In genomic region chr16:44999537-44999936, GRCm38 (mm10) we compare ENCODE assay signal across 40 mouse cellular contexts. TPM values are rescaled to one million over a fixed set of nuclear protein-coding genes. Genes with fewer than 3 reads are reported as not detected.
DNase-seq lines count a peak whose midpoint lies in the region; ATAC-seq and TF ChIP-seq lines count a peak whose summit lies in the region.
"Had no signal": no experiment of that assay in that cellular context is flagged by ENCODE, and none has a peak within 500 bp of the region (broad histone marks: within the 10 kb centered on the region; RNA-seq: fewer than 3 reads in every experiment).

No protein-coding gene starts in this region.

- no peaks in the 10 kb centered on the region for H3K36me3 ChIP-seq in spleen, adult 2 months (ENCODE audit: control insufficient read depth, insufficient read depth, low read length)
- no peaks in the 10 kb centered on the region; a peak in 1 of 4 replicates for H3K36me3 ChIP-seq in MEL (ENCODE audit: control insufficient read depth in 1 of 2, insufficient read depth in 2 of 2, low read length in 2 of 2)
- H3K36me3 ChIP-seq in hindbrain, embryonic 11.5 days (ENCODE audit: control insufficient read depth, insufficient read depth, low read length), result no peaks in the 10 kb centered on the region
- H3K36me3 ChIP-seq: heart, embryonic 13.5 days; midbrain, embryonic 15.5 days; neural tube, embryonic 12.5 days had no signal

- no peak overlapping the region for H3K4me3 ChIP-seq in spleen, adult 2 months (ENCODE audit: extremely low read depth, insufficient read depth, insufficient read length)
- H3K4me3 ChIP-seq in MEL (ENCODE audit: control insufficient read depth in 1 of 2, insufficient read depth in 1 of 2, low read depth in 2 of 2, low read length in 2 of 2), result peak overlapping the region in 1 of 2 experiments; percentile 21; a peak in 1 of 4 replicates
- no peak overlapping the region for H3K4me3 ChIP-seq in hindbrain, embryonic 11.5 days (ENCODE audit: low read depth, low read length)
- H3K4me3 ChIP-seq: forebrain, embryonic 13.5 days; heart, embryonic 13.5 days; midbrain, embryonic 15.5 days; neural tube, embryonic 12.5 days had no signal

- no peak for TF ChIP-seq POLR2A in spleen, adult 2 months (IDR thresholded peaks at IDR 0.05; ENCODE audit: low read depth, low read length)
- TF ChIP-seq POLR2A in MEL (IDR thresholded peaks at IDR 0.05; ENCODE audit: control insufficient read depth in 1 of 2, insufficient read depth in 1 of 2, low read depth in 1 of 2, low read length in 2 of 2, poor library complexity in 1 of 2), result no peak

- no peak for TF ChIP-seq EP300 in MEL (IDR thresholded peaks at IDR 0.05; ENCODE audit: low read depth in 1 of 2, low read length in 2 of 2)

- no peak overlapping the region for H3K9ac ChIP-seq in MEL (ENCODE audit: control insufficient read depth, low read depth, low read length, poor library complexity, severe bottlenecking)
- H3K9ac ChIP-seq in hindbrain, embryonic 11.5 days (ENCODE audit: low read depth, low read length), result no peak overlapping the region
- H3K9ac ChIP-seq: forebrain, embryonic 13.5 days; heart, embryonic 13.5 days; liver, embryonic 14.5 days; midbrain, embryonic 15.5 days; neural tube, embryonic 12.5 days had no signal

- no peaks in the 10 kb centered on the region for H3K27me3 ChIP-seq in spleen, adult 2 months (ENCODE audit: control insufficient read depth, insufficient read depth, low read length)
- H3K27me3 ChIP-seq in MEL (ENCODE audit: control insufficient read depth in 1 of 2, insufficient read depth in 2 of 2, low read length in 2 of 2), result no peaks in the 10 kb centered on the region
- H3K27me3 ChIP-seq in hindbrain, embryonic 11.5 days (ENCODE audit: control insufficient read depth, insufficient read depth, low read length), result no peaks in the 10 kb centered on the region
- H3K27me3 ChIP-seq: forebrain, embryonic 13.5 days; heart, embryonic 13.5 days; midbrain, embryonic 15.5 days; neural tube, embryonic 12.5 days had no signal

- no peak for ATAC-seq in hindbrain, embryonic 11.5 days (ENCODE audit: low FRiP score)
- ATAC-seq: forebrain, embryonic 13.5 days; hindbrain, embryonic 16.5 days; intestine, embryonic 16.5 days; midbrain, embryonic 15.5 days had no signal

- peak overlapping the region; percentile 60 for H3K27ac ChIP-seq in spleen, adult 2 months (ENCODE audit: insufficient read depth, low read length)
- H3K27ac ChIP-seq in MEL (ENCODE audit: control insufficient read depth, low read depth, low read length), result no peak overlapping the region
- no peak overlapping the region for H3K27ac ChIP-seq in hindbrain, embryonic 11.5 days (ENCODE audit: low read depth, low read length)
- H3K27ac ChIP-seq: forebrain, embryonic 13.5 days; heart, embryonic 13.5 days; liver, embryonic 14.5 days; macrophage; midbrain, embryonic 15.5 days; neural tube, embryonic 12.5 days; stomach, postnatal 0 days had no signal

- H3K79me2 ChIP-seq in MEL (ENCODE audit: control insufficient read depth, insufficient read depth, low read length, poor library complexity), result no peaks in the 10 kb centered on the region

- WGBS in spleen, adult 2 months, result 15% methylated on average over 3 of the region's 3 CpGs
- WGBS in hindbrain, embryonic 11.5 days, result 80% methylated on average over 3 of the region's 3 CpGs

- peaks cover 9% of the 10 kb centered on the region; the same call in 1 of the 2 replicates for H3K4me1 ChIP-seq in spleen, adult 2 months (ENCODE audit: control insufficient read depth, insufficient read depth, insufficient read length)
- H3K4me1 ChIP-seq in MEL (ENCODE audit: control insufficient read depth in 1 of 2, insufficient read depth in 2 of 2, low read length in 2 of 2), result peaks cover 0 to 7% of the 10 kb centered on the region in 2 experiments; a peak in 1 of 4 replicates
- H3K4me1 ChIP-seq in hindbrain, embryonic 11.5 days (replicated peaks; ENCODE audit: control insufficient read depth, insufficient read depth, low read length), result no peaks in the 10 kb centered on the region
- H3K4me1 ChIP-seq: forebrain, embryonic 13.5 days; heart, embryonic 13.5 days; midbrain, embryonic 15.5 days; neural tube, embryonic 12.5 days had no signal

- no peak for TF ChIP-seq RAD21 in MEL (IDR thresholded peaks at IDR 0.05; ENCODE audit: low read depth, low read length)

- no peak for TF ChIP-seq CTCF in spleen, adult 2 months (IDR thresholded peaks at IDR 0.05; ENCODE audit: extremely low read depth, insufficient read depth, insufficient read length, insufficient replicate concordance)
- no peak for TF ChIP-seq CTCF in MEL (IDR thresholded peaks at IDR 0.05 in 2 of 3, conservative IDR thresholded peaks at IDR 0.05 in 1 of 3; ENCODE audit: control insufficient read depth in 1 of 3, insufficient read depth in 1 of 3, low read depth in 2 of 3, low read length in 3 of 3, poor library complexity in 1 of 3, severe bottlenecking in 1 of 3)

- DNase-seq in spleen, adult 2 months (ENCODE audit: low read depth in 1 of 2, low spot score in 2 of 2), result no peak
- DNase-seq in spleen, postnatal 10 days (ENCODE audit: low spot score in 2 of 2), result no peak
- peak; percentile 17 for DNase-seq in MEL (ENCODE audit: low read depth, low spot score)
- peak; percentile 48 for DNase-seq in induced T-regulatory cell, adult 2 months (ENCODE audit: low read depth)
- DNase-seq in thymus, postnatal 36 days, result no peak
- no peak for DNase-seq in gastrocnemius, adult 18-20 months (ENCODE audit: low spot score)
- DNase-seq in ovary, postnatal 36 days (ENCODE audit: low spot score), result no peak
- no peak for DNase-seq in hindbrain, embryonic 11.5 days (ENCODE audit: low spot score)
- DNase-seq: adrenal gland, adult 2 months; adrenal gland, postnatal 36 days; cerebellum, adult 18-20 months; cerebellum, postnatal 14 days; heart, postnatal 10 days; kidney, postnatal 14 days; liver; lung, adult 2 months; lung, postnatal 10 days; right cerebral cortex, postnatal 4 days; thymus, adult 18-20 months; thymus, postnatal 25 days had no signal

- H3K9me3 ChIP-seq in MEL (replicated peaks; ENCODE audit: insufficient read depth, low read length), result no peaks in the 10 kb centered on the region
- no peaks in the 10 kb centered on the region for H3K9me3 ChIP-seq in hindbrain, embryonic 11.5 days (ENCODE audit: control insufficient read depth, low read length)
- H3K9me3 ChIP-seq: forebrain, embryonic 13.5 days; heart, embryonic 13.5 days; midbrain, embryonic 15.5 days; neural tube, embryonic 12.5 days had no signal

- no peak overlapping the region for H3K4me2 ChIP-seq in hindbrain, embryonic 11.5 days (replicated peaks; ENCODE audit: low read depth, low read length)
- H3K4me2 ChIP-seq: forebrain, embryonic 13.5 days; heart, embryonic 13.5 days; midbrain, embryonic 15.5 days; neural tube, embryonic 12.5 days had no signal

TF ChIP-seq in MEL, 35 proteins besides CTCF, POLR2A, EP300 and RAD21:
- TF ChIP-seq TBP (IDR thresholded peaks at IDR 0.05; ENCODE audit: low read depth, low read length), result no peak
- TF ChIP-seq GATA1 (IDR thresholded peaks at IDR 0.05; ENCODE audit: low read depth, low read length), result 0 out of 2 replicates have a peak, but pooled peaks have one; percentile 8

RNA-seq across cellular contexts. Expression of gene Cd200r3, which starts 56.1 kb away (rescaled TPM):
- polyA plus RNA-seq in spleen, adult 2 months (2012; rRNA removed), result 0.12 and 0.19 TPM in 2 replicates
- total RNA-seq in MEL (2012; rRNA removed), result 0.39 and 0.46 TPM in 2 replicates
- under 1 TPM in 1 of 2 experiments, not detected in 1; 0.46 TPM for polyA plus RNA-seq in MEL (2012; ENCODE audit: insufficient read depth in 1 of 2, insufficient read length in 2 of 2, low read depth in 1 of 2, low replicate concordance in 2 of 2, missing spikeins in 1 of 2)
- total RNA-seq in gastrocnemius, adult 18-20 months (2021), result not detected
- polyA plus RNA-seq in hindbrain, embryonic 11.5 days (2014; fragmentation: Nextera tagmentation; extraction: Ambion mirVana), result not detected in 2 replicates
- total RNA-seq: adrenal gland, adult 2 months; adrenal gland, postnatal 36 days; ES-E14; heart, adult 8-10 months; heart, postnatal 10 days; hematopoietic stem cell, adult 5-6 weeks; layer of hippocampus, adult 18-20 months; layer of hippocampus, postnatal 10 days; left cerebral cortex, adult 18-20 months; left cerebral cortex, postnatal 14 days had no signal
- polyA plus RNA-seq: adrenal gland, adult 2 months; brain, embryonic 14.5 days; embryonic facial prominence, embryonic 11.5 days; forebrain, embryonic 13.5 days; kidney, embryonic 14.5 days; limb, embryonic 11.5 days; midbrain, embryonic 15.5 days; neural tube, embryonic 12.5 days had no signal

Comparison
In these comparisons a context has a peak if more than half of its experiments do, and no peak if none do; other contexts are left out.
1. DNase-seq: peak in MEL (single experiment) and induced T-regulatory cell, adult 2 months (single experiment); none in spleen, adult 2 months (0 of 2), spleen, postnatal 10 days (0 of 2), thymus, postnatal 36 days (0 of 2), gastrocnemius, adult 18-20 months (single experiment), ovary, postnatal 36 days (single experiment) and hindbrain, embryonic 11.5 days (single experiment).